Mouse (Mus musculus) stomach, embryonic 16.5 days (tissue): ENCODE measurements around the gene Foxo6. TPM values are rescaled to one million over a fixed set of nuclear protein-coding genes. Genes with fewer than 3 reads are reported as not detected.

Experiments
- ATAC-seq: fragments of 200-750 bp; cut with Nextera tagmentation; 2 replicates; pipeline ENCODE4 v1.8.0; 2017; ENCODE audit warnings: moderate number of reproducible peaks, moderate TSS enrichment; ENCODE audit not compliant: insufficient read depth, low FRiP score
- H3K27ac ChIP-seq: fragments of 300-500 bp; sonication (generic); 2 replicates; pipeline ENCODE4 v1.5.1; 2014; ENCODE audit warnings: low read length
- H3K27me3 ChIP-seq: fragments of 300-500 bp; sonication (generic); 2 replicates; pipeline ENCODE4 v1.6.1; 2014; ENCODE audit warnings: low read length, control low read depth, mixed read lengths; ENCODE audit not compliant: control insufficient read depth, insufficient read depth
- H3K36me3 ChIP-seq: fragments of 300-500 bp; sonication (generic); 2 replicates; pipeline ENCODE4 v1.6.1; 2014; ENCODE audit warnings: low read length; ENCODE audit not compliant: control insufficient read depth, insufficient read depth
- H3K4me1 ChIP-seq: fragments of 300-500 bp; sonication (generic); 2 replicates; pipeline ENCODE4 v1.6.1; 2014; ENCODE audit warnings: low read length, control low read depth, mixed read lengths; ENCODE audit not compliant: control insufficient read depth, insufficient read depth
- H3K4me2 ChIP-seq: fragments of 300-500 bp; sonication (generic); 2 replicates; pipeline ENCODE4 v1.6.1; 2014; ENCODE audit warnings: low read depth, low read length, mixed read lengths
- H3K4me3 ChIP-seq: fragments of 300-500 bp; sonication (generic); replicated peaks from 2 replicates; pipeline ENCODE4 v1.5.1; 2014; ENCODE audit warnings: mild to moderate bottlenecking, low read length
- H3K9ac ChIP-seq: fragments of 300-500 bp; sonication (generic); 2 replicates; pipeline ENCODE4 v1.6.1; 2014; ENCODE audit warnings: low read length
- H3K9me3 ChIP-seq: fragments of 300-500 bp; sonication (generic); replicated peaks from 2 replicates; pipeline ENCODE4 v1.6.1; 2016; ENCODE audit warnings: low read length, control low read depth; ENCODE audit not compliant: control insufficient read depth
- WGBS: fragments of 180-500 bp; shearing (Covaris S2); extraction: QIAGEN DNeasy Blood & Tissue Kit; methylation state at CpG from one replicate; pipeline ENCODE4 v1.1.7; 2014; 5-methylcytosine and 5-hydroxymethylcytosine counted together
- polyA plus RNA-seq: library from polyadenylated mRNA; unstranded; fragments of >200 nt; fragmentation: Nextera tagmentation; extraction: Ambion mirVana; gene quantifications from 2 replicates; pipeline ENCODE4 v1.2.1, GENCODE M21; 2015

The Foxo6 gene
- polyA plus RNA-seq: 0.11 and 0.15 TPM in 2 replicates

DNA sequence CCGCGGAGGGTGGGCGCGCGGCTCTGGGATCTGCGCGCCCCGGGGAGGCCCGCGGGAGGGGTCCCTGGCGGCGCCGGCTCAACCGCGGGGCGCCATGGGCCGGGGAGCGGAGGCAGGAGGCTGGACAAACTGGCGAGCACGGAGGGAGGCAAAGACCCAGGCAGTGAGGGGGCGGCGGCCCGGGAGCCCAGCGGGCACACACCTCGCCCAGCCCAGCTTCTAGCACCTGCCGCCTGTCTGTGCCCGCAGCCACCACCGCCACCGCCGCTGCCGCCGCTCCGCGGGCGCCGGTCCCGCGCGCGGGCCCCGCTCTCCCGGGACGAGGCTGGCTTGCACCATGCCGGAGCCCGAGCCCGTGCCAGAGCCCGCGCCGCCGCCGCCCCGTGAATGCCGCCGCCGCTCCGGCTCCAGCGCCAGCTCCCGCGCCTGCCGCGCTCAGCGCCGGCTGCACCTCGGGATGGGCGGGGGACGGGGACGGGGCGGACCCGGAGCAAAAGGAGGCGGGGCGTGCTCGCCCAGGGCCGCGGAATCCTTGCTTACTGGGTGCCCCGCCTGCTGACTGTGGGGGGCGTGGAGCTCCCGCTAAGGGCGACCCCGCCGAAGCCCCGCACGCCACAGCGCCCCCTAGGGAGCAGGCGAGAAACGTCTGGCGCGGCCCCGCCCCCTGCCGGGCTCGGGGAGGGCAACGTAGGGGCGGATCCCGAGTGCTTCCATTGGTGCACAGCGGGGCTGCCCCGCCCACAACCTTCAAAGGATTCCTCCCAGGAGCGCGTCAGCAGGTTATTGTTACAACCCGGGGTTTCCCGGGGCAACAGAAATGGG lies at the start of gene Foxo6:
Gene Foxo6 (minus strand): TSS at position 60 of the 822 bp plus-strand sequence.
- Histone ChIP-seq H3K4me3 (peak within 1 kb of the TSS; percentile 62), H3K4me1 (peaks cover 16% of the 10 kb centered on the region), H3K9me3 (no peaks in the 10 kb centered on the region), H3K4me2 (peak within 1 kb of the TSS; percentile 100), H3K27ac (no peak within 1 kb of the TSS), H3K9ac (peak within 1 kb of the TSS; percentile 74), H3K36me3 (no peaks in the 10 kb centered on the region), H3K27me3 (peaks cover 27% of the 10 kb centered on the region)
- WGBS: under 1% methylated on average over 88 of the region's 99 CpGs
- ATAC-seq: peak; percentile 92

DNA sequence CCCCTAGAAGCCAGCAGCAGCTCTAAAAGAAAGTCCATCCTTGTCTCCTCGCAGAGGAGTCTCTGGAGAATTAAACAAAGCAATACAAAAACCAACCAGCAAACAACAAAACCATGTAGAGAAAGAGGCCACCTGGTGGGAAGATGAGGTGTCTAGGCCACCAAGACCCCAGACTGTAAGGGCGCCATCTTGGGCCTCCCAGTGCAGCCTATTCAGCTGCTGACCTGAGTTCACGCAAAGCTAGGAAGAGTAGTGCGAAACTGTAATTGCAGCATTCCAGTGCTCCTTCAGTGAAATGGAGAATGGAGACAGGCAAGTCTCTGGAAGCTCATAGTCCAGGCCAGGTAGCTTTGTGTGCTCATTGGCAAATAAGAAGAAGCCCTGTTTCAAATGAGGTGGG lies 47.2 kb upstream of the Foxo6 start:
- ATAC-seq: no peak
- H3K9me3 ChIP-seq: no peaks in the 10 kb centered on the region
- no peaks in the 10 kb centered on the region for H3K27me3 ChIP-seq
- no peak overlapping the region for H3K4me3 ChIP-seq
- H3K9ac ChIP-seq: no peak overlapping the region
- no peaks in the 10 kb centered on the region for H3K36me3 ChIP-seq
- no peaks in the 10 kb centered on the region for H3K4me1 ChIP-seq
- no peak overlapping the region for H3K4me2 ChIP-seq
- H3K27ac ChIP-seq: no peak overlapping the region
- 88% methylated on average over 4 of the region's 4 CpGs for WGBS

DNA sequence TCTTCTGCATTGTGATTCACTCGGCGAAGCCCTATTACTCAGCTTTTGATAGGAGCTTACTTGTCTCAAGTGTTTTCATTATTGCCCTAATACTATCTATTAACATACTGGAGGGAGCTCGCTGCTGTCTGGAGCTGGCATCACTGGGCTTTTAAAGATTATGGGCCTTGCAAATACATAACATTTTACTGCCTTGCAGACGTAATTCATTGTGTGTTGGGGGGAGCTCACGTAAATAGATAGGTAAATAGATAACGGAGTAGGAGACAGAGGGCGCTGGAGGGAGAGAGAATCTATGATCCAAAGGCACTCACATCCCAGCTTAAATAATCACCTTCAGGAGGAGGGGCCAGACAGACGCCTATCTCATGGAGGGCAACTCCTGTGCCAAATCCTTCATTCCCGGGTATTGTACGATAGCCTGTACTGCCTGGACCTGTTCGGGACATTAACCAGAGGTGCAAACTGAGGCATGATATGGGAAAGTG lies 45.8 kb upstream of the Foxo6 start:
- H3K36me3 ChIP-seq: no peaks in the 10 kb centered on the region
- H3K9me3 ChIP-seq: no peaks in the 10 kb centered on the region
- H3K4me3 ChIP-seq: no peak overlapping the region
- no peak overlapping the region for H3K27ac ChIP-seq
- H3K4me1 ChIP-seq: no peaks in the 10 kb centered on the region
- 34% methylated on average over 11 of the region's 11 CpGs for WGBS
- H3K4me2 ChIP-seq: no peak overlapping the region
- no peak overlapping the region for H3K9ac ChIP-seq
- no peak for ATAC-seq
- no peaks in the 10 kb centered on the region for H3K27me3 ChIP-seq

DNA sequence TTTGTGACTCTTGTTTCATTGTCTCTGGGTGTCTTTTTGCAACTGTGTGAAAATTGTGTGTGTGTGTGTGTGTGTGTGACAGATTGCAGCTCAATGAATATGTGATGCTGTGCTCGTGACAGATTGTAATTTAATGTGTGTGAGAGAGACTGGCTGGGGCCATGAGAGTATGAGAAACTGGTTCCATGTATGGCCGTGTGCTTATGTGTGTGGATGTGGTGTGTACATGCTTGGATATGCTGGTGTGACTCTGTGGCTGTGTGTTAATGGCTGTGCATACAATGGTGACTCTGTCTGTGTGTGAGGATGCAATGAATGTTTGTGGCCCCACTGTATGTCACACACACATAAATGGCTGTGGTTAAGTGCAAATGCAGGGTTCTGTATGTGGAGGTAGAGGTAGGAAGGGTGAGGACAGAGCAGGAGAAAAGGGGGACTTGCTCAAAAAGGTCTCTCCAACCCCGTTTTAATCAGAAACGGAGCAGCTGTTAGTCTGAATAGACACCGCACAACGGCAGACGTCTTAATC lies 45.3 kb upstream of the Foxo6 start:
- Histone ChIP-seq H3K9me3 (no peaks in the 10 kb centered on the region), H3K4me1 (no peaks in the 10 kb centered on the region), H3K27me3 (no peaks in the 10 kb centered on the region), H3K36me3 (no peaks in the 10 kb centered on the region), H3K9ac (no peak overlapping the region), H3K4me2 (no peak overlapping the region), H3K27ac (no peak overlapping the region), H3K4me3 (no peak overlapping the region)
- no peak for ATAC-seq
- WGBS: 42% methylated on average over 7 of the region's 7 CpGs

DNA sequence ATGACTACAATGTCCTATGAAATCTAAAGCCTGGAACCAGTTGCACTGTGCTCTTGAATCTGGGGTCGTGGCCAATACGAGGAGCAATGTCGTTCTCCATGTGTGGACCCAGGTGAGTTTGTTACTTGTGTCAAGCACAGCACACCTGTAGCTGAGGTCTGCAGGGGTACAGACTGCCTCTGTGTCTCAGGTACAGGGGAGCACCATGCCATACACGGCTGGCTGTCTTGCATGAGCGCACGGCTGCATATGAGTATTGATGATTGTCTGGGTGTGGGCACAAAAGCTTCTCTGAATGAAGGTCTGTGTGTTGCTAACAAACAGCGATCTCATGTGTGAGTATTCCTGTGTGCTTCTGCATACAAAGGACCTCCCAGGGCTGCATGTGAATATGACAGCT lies 44.8 kb upstream of the Foxo6 start:
- WGBS: 82% methylated on average over 7 of the region's 7 CpGs
- ATAC-seq: no peak
- no peak overlapping the region for H3K4me3 ChIP-seq
- H3K4me1 ChIP-seq: no peaks in the 10 kb centered on the region
- H3K36me3 ChIP-seq: no peaks in the 10 kb centered on the region
- H3K4me2 ChIP-seq: no peak overlapping the region
- H3K27me3 ChIP-seq: no peaks in the 10 kb centered on the region
- no peak overlapping the region for H3K27ac ChIP-seq
- no peaks in the 10 kb centered on the region for H3K9me3 ChIP-seq
- no peak overlapping the region for H3K9ac ChIP-seq

DNA sequence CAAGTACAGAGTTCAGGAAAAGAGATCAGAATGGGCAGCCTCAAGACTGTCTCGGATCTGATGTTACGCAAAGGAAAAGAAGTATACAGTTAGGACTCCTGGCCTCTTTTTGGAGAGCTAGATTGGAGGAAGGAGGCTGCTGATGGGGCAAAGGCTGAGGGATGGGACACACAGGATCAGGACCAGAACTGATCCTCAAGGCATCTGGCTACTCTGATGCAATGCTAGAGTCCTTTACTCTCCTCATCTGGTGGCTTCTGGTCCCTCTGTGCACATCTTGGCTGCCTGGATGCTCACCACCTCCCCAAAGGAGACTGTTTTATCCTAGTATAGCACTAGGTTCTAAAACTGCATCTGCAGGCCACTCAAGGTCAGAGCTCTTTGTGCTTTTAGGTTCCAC lies 44.4 kb upstream of the Foxo6 start:
- H3K27me3 ChIP-seq: no peaks in the 10 kb centered on the region
- H3K4me2 ChIP-seq: no peak overlapping the region
- H3K27ac ChIP-seq: no peak overlapping the region
- no peaks in the 10 kb centered on the region for H3K36me3 ChIP-seq
- no peak overlapping the region for H3K4me3 ChIP-seq
- no peaks in the 10 kb centered on the region for H3K4me1 ChIP-seq
- no peaks in the 10 kb centered on the region for H3K9me3 ChIP-seq
- H3K9ac ChIP-seq: no peak overlapping the region
- ATAC-seq: no peak
- WGBS: 83% methylated on average over 2 of the region's 2 CpGs

DNA sequence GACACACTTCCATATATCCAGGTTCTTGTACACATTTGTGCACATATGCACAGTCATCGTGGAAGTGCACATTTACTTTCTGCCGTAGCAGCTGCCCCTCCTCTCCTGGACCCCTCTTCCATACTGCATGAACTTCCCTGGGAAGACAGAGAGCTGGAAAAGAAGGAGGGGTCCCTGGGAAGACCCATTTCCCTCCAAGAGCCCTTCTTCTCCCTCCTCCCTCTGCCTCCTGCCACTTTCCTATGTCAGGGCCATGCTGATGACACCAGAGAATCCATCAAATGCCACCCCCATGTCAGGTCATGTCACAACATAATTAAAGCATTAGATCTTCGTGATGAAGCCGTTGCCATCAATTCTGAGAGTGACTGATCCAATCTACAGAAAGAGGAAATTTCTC lies 38.6 kb upstream of the Foxo6 start:
- no peak overlapping the region for H3K4me2 ChIP-seq
- WGBS: 52% methylated on average over 4 of the region's 4 CpGs
- no peak overlapping the region for H3K27ac ChIP-seq
- H3K4me1 ChIP-seq: no peaks in the 10 kb centered on the region
- H3K9ac ChIP-seq: no peak overlapping the region
- no peaks in the 10 kb centered on the region for H3K36me3 ChIP-seq
- no peaks in the 10 kb centered on the region for H3K9me3 ChIP-seq
- H3K27me3 ChIP-seq: no peaks in the 10 kb centered on the region
- no peak overlapping the region for H3K4me3 ChIP-seq
- ATAC-seq: no peak

DNA sequence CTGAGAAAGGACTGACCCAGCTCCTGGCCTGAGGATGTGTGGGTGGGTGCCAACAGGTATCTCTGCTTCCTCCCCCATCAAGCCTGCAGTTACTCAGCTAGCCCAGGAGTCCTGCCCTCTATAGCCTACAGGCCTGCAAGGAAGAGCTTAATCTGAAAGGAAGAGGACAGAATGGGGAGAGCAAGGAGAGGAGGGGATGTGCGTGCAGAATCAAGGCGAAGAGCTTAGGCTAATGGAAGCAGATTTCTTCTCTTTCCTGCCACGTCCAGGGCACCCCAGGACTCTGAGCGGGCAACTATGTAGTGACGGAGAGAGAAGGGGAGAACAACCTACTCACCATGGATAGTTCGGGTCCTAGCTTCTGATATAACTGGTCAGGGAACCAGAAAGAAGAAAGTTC lies 37.9 kb upstream of the Foxo6 start:
- no peak overlapping the region for H3K9ac ChIP-seq
- H3K27me3 ChIP-seq: no peaks in the 10 kb centered on the region
- no peak overlapping the region for H3K4me2 ChIP-seq
- H3K4me1 ChIP-seq: no peaks in the 10 kb centered on the region
- no peak overlapping the region for H3K27ac ChIP-seq
- no peaks in the 10 kb centered on the region for H3K9me3 ChIP-seq
- 83% methylated on average over 6 of the region's 6 CpGs for whole genome bisulfite sequencing
- no peak overlapping the region for H3K4me3 ChIP-seq
- H3K36me3 ChIP-seq: no peaks in the 10 kb centered on the region
- ATAC-seq: no peak

DNA sequence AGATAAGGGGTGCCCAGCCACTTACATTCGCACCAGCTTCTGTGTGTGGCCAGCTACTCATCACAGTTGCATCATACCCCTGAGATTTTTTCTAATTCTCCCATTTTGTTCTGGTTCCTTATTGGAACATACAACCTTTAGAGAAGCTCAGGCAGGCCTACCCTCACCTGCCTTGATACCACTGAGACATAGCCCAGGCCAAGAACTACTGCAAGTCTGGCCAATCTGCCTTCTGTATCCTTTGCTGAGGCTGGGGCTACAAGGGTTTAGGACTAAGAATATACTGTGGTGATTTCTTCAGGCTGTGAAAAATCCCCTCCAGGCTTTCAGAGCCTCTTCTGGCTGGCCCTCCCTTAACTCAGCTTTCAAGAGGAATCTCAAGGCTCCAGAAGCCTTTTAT lies 36.7 kb upstream of the Foxo6 start:
- H3K9me3 ChIP-seq: no peaks in the 10 kb centered on the region
- no peaks in the 10 kb centered on the region for H3K4me1 ChIP-seq
- H3K9ac ChIP-seq: no peak overlapping the region
- H3K4me3 ChIP-seq: no peak overlapping the region
- H3K36me3 ChIP-seq: no peaks in the 10 kb centered on the region
- no peak overlapping the region for H3K4me2 ChIP-seq
- WGBS: 88% methylated on average over 1 of the region's 1 CpGs
- ATAC-seq: no peak
- H3K27me3 ChIP-seq: no peaks in the 10 kb centered on the region
- no peak overlapping the region for H3K27ac ChIP-seq
